In the genomic region with DNA sequence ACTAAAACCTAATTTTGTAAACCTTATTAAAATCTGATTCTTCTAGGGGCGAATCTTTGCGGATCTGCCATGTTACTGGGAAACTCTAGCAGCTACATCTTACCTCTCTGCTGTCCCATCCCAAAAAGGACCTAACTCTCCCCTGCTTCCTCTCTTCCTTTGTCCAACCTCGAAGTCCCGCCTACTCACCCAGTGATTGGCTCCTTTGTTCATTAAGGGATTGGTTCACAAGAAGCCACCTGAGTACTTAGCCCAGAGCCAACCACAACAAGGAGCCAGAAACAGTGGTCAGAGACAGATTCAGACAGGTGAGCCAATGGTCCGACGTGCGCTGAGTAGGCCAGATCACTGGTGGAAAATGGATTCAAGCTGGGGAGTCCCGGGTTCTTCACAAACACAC, we compare ENCODE assay signal across 17 mouse cellular contexts. TPM values are rescaled to one million over a fixed set of nuclear protein-coding genes. Genes with fewer than 3 reads are reported as not detected.
"Had no signal": no experiment of that assay in that cellular context is flagged by ENCODE, and none has a peak within 500 bp of the region (broad histone marks: within the 10 kb centered on the region; RNA-seq: fewer than 3 reads in every experiment).

No protein-coding gene starts in this region.

- H3K4me3 ChIP-seq: limb, embryonic 12.5 days; limb, embryonic 15.5 days; liver, embryonic 12.5 days; liver, embryonic 15.5 days; neural tube, embryonic 12.5 days had no signal

- ATAC-seq: liver, embryonic 12.5 days had no signal

- H3K27me3 ChIP-seq: limb, embryonic 15.5 days; liver, embryonic 12.5 days; neural tube, embryonic 12.5 days had no signal

- H3K9ac ChIP-seq: limb, embryonic 12.5 days; limb, embryonic 15.5 days; liver, embryonic 12.5 days; liver, embryonic 15.5 days; neural tube, embryonic 12.5 days had no signal

- DNase-seq: left cerebral cortex, postnatal 4 days; lung, adult 2 months; lung, postnatal 14 days; lung, postnatal 4 days; midbrain, embryonic 14.5 days; retina, postnatal 1 day; thymus, adult 2 months; thymus, postnatal 14 days; thymus, postnatal 4 days had no signal

- H3K4me2 ChIP-seq: limb, embryonic 12.5 days; limb, embryonic 15.5 days; liver, embryonic 12.5 days; liver, embryonic 15.5 days; midbrain, embryonic 11.5 days; neural tube, embryonic 12.5 days had no signal

- H3K27ac ChIP-seq: kidney, postnatal 0 days; limb, embryonic 12.5 days; limb, embryonic 15.5 days; liver, embryonic 12.5 days; liver, embryonic 15.5 days; neural tube, embryonic 12.5 days; stomach, postnatal 0 days had no signal

- H3K9me3 ChIP-seq: limb, embryonic 12.5 days; limb, embryonic 15.5 days; liver, embryonic 12.5 days; liver, embryonic 15.5 days; neural tube, embryonic 12.5 days had no signal

- H3K36me3 ChIP-seq: limb, embryonic 12.5 days; limb, embryonic 15.5 days; liver, embryonic 12.5 days; liver, embryonic 15.5 days; neural tube, embryonic 12.5 days had no signal

- H3K4me1 ChIP-seq: liver, embryonic 12.5 days; liver, embryonic 15.5 days had no signal

RNA-seq across cellular contexts. Expression of a gene that starts 60.0 kb away (rescaled TPM):
- polyA plus RNA-seq: midbrain, embryonic 14.5 days had no signal
